Mouse (Mus musculus) lung, postnatal 0 days (tissue): ENCODE measurements around the gene Cdhr1.

Experiments
- CTCF ChIP-seq: IDR thresholded peaks from 2 replicates; pipeline ENCODE4 v1.5.1; 2016; ENCODE audit warnings: antibody characterized with exemption, mild to moderate bottlenecking
- EP300 ChIP-seq: IDR thresholded peaks from 2 replicates; pipeline ENCODE4 v1.6.1; 2016; ENCODE audit warnings: antibody characterized with exemption, mild to moderate bottlenecking, control low read depth

- TF ChIP-seq CTCF, result no peak
- TF ChIP-seq EP300, result no peak
These were observed 31.5 kb downstream of the Cdhr1 start for GRCm38 (mm10) chr14:37066636-37067035.
